Mouse (Mus musculus): Measurements from ENCODE around the gene Cfap73.

GRCm38 (mm10) chr5:120647814-120648491 is 13.9 kb upstream of the Cfap73 start:
- 0 out of 2 replicates have a peak, but pooled peaks have one; percentile 15 for TF ChIP-seq CTCF (IDR thresholded peaks at IDR 0.05; ENCODE audit: low read depth)
- TF ChIP-seq EP300 (IDR thresholded peaks at IDR 0.05; ENCODE audit: low read depth): no peak

All from liver, embryonic 14.5 days (tissue).